Mouse (Mus musculus) heart, adult 8-10 months (tissue): ENCODE data around the gene Trpm8. TPM values are rescaled to one million over a fixed set of nuclear protein-coding genes. Genes with fewer than 3 reads are reported as not detected.

ENCODE experiments used
- DNase-seq: peaks from one replicate; pipeline ENCODE4 v3.0.0; 2022; ENCODE audit warnings: low spot score
- total RNA-seq, 4 experiments: library from RNA; stranded (reverse); gene quantifications; 2 replicates each; pipeline ENCODE4 v1.2.4; 2022

Gene Trpm8
- total RNA-seq, 4 experiments from 2014 or later = not detected

DNA sequence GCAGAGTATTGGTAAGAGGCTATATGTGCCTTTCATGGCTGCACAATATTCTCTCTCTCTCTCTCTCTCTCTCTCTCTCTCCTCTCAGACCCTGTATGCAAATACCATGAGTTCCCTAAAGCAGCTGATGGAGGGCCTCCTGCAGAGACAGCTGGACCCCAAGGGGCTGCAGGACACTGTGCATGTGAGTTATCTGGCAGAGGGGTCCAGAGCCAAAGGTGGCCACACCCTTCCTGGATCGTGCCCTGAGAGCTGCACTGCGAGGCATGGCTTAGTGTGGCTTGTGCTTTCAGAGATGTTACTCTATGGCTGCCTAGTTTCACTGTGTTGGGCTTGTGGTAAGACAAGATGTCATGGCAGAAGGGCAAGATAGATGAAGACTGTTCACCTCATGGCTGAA, 29.8 kb upstream of the Trpm8 start:
- DNase-seq = no peak

DNA sequence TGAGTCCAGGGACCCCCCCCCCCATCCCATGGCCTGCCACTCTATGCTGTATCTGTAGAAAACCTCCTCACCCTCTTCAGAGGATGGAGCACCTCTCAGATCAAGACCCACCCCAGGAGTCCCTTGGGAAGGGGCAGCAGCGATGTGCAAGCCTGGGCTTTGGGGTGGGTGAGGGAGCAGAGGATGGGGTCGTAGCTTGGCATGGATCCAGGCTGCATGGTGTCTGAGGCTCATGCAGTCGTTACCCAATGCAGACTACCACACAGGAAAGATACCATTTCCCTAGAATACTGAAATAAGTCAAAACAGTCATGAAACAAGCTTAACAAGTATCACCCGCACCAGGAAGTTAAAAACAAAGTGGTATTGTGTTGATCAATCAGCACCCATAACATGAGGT, 28.8 kb upstream of the Trpm8 start:
- DNase-seq = no peak

DNA sequence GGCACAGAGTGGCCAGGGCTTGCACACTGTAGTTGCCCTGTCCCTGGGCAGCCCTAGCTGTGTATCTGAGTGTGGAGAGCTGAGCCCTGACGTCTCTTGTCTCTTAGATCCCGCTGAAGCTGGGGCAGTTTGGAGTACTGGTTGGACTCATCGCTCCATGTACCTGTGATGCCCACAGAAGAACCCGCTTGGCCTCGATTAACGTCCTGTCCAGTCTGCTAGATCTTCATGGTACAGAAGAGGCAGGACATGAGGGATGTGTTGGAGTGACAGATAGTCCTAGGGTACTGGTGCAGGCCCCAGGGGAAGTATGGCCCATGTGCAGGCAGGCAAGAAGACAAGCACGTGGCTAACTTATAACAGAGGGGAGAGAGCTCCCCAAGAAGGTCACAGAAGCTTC, 27.9 kb upstream of the Trpm8 start:
- no peak for DNase-seq

- DNase-seq = no peak
These were observed 27.4 kb upstream of the Trpm8 start for GRCm38 (mm10) chr1:88250023-88250422.

- DNase-seq = no peak
These were observed 24.4 kb upstream of the Trpm8 start for GRCm38 (mm10) chr1:88253106-88253505.

- DNase-seq = no peak
These were observed 23.9 kb upstream of the Trpm8 start for GRCm38 (mm10) chr1:88253540-88253939.

DNA sequence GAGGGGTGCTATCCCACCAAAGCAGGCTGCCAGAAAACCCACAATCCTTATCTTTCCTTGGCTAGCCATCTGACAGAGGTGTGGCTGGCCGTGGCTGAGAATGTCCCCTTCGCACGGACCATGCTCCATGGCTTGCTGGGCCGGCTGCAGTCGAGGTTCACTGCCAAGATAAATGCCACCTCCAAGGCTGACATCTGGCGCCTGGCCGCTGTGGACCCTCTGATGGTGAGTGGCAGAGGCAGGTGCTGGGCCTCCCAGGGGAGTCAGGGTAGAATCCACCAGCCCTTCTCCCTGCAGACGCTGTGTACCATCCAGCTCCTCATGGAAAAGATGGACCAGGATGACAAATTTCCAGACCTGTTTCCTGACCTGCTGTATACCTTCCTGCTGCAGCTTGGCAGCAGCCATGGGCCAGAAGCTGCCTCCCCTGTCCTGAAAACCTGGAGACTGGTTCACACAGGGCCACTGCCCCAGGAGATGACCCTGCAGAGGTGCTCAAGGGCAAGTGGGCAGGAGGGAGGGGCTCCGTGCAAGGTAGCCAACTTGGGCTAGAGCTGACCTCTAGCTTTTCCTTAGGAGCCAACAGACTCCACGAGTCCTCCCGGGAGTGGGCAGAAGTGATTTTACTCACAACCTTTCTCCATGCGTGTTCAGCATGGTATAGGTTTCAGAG, 22.5 kb upstream of the Trpm8 start:
- DNase-seq = no peak

- DNase-seq = no peak
These were observed 22.0 kb upstream of the Trpm8 start for GRCm38 (mm10) chr1:88255466-88255857.

- DNase-seq = no peak
These were observed 21.3 kb upstream of the Trpm8 start for GRCm38 (mm10) chr1:88255989-88256754.

- no peak for DNase-seq
These were observed 20.4 kb upstream of the Trpm8 start for GRCm38 (mm10) chr1:88256886-88257663.

GRCm38 (mm10) chr1:88257681-88258080, 19.8 kb upstream of the Trpm8 start:
- DNase-seq = no peak

DNA sequence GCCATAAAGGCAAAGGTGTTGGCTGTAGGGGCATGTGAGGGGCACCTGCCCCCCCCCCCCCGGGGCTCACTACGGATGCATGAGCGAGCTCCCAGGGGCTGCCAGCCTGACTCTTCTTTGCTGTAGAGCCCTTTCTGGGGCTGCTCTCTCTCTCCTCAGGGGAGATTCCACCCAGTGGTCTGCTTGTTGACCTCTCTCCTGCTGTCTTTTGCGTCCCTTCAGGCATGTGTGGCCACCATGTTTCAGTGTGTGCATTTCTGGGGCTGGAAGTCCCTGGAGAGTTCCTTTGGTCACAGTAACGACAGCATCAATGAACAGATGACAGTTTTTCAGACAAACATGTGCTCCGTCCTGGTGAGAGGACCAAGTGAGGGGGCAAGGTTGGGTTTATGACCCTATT, 19.1 kb upstream of the Trpm8 start:
- DNase-seq = no peak

DNA sequence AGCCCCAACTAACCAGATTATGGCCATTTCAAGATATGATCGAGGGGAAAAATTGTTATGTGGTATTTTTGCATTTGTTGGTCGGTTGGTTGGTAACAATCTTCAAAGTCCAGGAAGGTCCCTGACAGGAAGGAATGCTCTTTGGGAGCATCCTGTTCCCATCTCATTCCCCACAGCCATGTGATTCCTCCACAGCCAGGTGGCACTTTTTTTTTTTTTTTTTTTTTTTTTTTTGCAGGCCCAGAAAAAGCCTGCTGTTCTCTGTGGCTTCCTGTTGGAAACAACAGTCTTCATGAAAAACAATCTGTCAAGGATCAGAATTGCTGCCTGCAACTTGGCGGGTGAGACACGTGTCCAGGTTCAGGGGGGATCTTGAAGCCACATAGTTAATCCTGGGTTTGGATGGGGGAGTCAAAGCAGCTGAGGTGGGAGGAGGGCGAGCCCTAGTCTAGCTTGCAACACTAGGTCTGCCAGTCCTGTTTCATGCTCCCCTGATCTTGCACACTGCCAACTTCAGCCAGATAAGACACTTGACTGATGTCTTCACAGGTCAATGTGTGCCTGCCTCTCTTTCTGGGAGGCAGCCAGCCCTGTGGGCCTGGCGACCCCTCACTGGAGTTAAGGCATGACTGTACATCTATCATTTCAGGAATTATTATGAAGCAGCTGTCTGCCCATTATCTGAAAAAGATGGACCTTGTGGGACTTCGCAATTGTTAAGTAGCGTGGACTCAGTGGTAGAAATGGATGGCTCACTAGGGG, 18.4 kb upstream of the Trpm8 start:
- no peak for DNase-seq

DNA sequence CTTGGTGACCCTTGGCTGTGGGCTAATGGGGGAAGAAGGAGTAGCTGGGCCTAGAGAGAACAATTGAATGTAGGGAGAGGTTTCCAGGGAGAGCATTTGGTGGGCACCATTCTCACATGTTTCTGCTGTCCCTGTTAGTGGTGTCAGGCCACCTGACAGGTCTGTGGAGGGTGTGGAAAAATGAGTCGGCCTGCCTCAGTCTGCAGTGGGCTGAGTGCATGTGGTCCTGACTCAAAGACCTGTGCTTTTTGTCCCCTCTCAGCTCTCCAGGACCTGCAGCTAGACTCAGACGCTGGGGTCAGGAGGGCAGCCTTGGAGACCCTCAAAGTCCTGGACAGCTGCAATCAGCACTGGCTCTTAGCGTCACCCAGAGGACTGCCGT, 17.8 kb upstream of the Trpm8 start:
- DNase-seq = no peak

GRCm38 (mm10) chr1:88260114-88260513, 17.3 kb upstream of the Trpm8 start:
- no peak for DNase-seq

GRCm38 (mm10) chr1:88260604-88261377, 16.7 kb upstream of the Trpm8 start:
- DNase-seq = no peak

- no peak for DNase-seq
These were observed 15.8 kb upstream of the Trpm8 start for GRCm38 (mm10) chr1:88261706-88262105.

DNA sequence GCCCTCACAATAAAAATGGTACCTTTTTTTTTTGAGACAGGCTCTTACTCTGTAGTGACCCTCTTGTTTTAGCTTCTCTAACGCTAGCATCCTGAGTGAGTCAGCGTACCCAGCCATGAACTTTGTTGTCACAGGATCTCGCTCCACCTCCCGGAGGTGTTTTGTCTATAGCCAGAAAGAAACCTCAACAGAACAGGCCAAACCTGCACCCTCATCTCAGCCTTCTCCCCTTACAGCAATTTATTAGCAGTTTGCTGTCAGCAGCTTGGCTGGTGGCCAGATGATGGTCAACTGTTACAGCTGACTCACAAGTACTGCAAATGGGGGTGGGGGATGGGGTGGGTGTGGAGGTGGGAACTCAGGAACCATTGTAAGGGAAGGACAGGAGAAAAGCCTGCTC, 15.2 kb upstream of the Trpm8 start:
- DNase-seq = no peak

DNA sequence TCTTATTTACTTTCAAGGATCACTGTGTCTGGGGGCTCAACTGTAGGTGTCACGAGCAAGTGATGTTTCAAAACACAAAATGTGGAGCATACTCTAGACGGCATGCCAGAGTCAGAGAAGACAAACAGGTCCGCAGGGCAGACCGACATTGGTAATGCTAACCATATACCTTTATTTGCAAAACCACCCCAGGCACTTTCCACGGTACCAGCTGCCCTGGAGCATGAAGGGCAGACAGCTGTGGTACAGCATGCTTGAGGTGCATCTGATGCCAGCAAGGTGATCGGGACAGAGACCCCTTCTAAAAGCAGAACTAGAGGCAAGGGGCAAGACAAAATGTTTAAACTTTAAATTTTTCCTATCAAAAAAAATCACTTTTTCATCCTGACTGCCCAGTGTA, 14.5 kb upstream of the Trpm8 start:
- DNase-seq = no peak

- no peak for DNase-seq
These were observed 13.7 kb upstream of the Trpm8 start for GRCm38 (mm10) chr1:88263778-88264177.

DNA sequence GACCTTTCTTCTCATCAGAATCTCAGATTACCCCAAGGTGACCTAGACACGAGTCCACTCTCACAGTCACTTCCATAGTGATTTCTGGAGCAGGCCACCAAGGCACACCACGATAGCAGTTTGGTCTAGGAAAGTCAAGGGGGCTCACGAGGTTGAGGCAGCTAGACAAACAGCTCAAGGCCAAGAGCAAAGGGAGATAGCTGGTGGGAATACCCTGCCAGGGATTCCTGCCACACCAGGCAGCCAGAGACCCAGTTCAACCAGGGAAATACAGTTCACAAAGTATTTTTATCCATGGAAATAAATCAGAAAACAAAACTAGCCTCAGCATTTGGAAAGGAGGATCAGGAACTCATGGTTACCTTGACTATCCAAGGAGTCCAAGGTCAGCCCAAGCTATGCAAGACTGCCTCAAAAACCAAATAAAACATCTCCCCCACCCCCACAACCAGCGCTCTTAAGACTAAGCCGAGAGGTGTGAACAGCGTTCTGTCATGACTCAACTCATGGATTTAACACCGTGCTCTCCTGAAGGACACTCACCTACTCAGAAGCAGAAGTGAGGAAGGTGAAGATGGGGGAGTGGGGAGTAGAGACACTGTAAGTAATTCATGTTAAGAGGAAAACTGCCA, 13.1 kb upstream of the Trpm8 start:
- no peak for DNase-seq
